Mouse (Mus musculus) MEL (cell line): ENCODE data around the gene Gm49394. TPM values are rescaled to one million over a fixed set of nuclear protein-coding genes. Genes with fewer than 3 reads are reported as not detected.

ENCODE experiments used
- DNase-seq: peaks from one replicate; pipeline ENCODE4 v3.0.0; 2011; ENCODE audit warnings: low read depth, low spot score
- H3K27ac ChIP-seq: 2 replicates; pipeline ENCODE4 v1.5.1; 2012; ENCODE audit warnings: low read depth, mild to moderate bottlenecking, control low read depth, low read length, moderate library complexity; ENCODE audit not compliant: control insufficient read depth
- H3K27me3 ChIP-seq, 2 experiments: fragments of 150-350 bp in 1 of 2; sonication (generic) in 1 of 2; 2 replicates each; pipeline ENCODE4 v1.6.1; 2012; ENCODE audit warnings: low read length in 2 of 2, mild to moderate bottlenecking in 2 of 2, improper control_type of control experiment in 1 of 2, moderate library complexity in 1 of 2; ENCODE audit not compliant: insufficient read depth in 2 of 2, control insufficient read depth in 1 of 2
- H3K36me3 ChIP-seq, 2 experiments: 2 replicates each; pipeline ENCODE4 v1.6.1; 2012 to 2014; ENCODE audit warnings: low read length in 2 of 2, improper control_type of control experiment in 1 of 2, inconsistent platforms in 1 of 2, mild to moderate bottlenecking in 1 of 2; ENCODE audit not compliant: insufficient read depth in 2 of 2, control insufficient read depth in 1 of 2
- H3K4me1 ChIP-seq, 2 experiments: fragments of 150-350 bp in 1 of 2; sonication (generic) in 1 of 2; 2 replicates each; pipeline ENCODE4 v1.6.1; 2012; ENCODE audit warnings: low read length in 2 of 2, improper control_type of control experiment in 1 of 2, mild to moderate bottlenecking in 1 of 2; ENCODE audit not compliant: insufficient read depth in 2 of 2, control insufficient read depth in 1 of 2
- H3K4me3 ChIP-seq, 2 experiments: fragments of 150-350 bp in 1 of 2; sonication (generic) in 1 of 2; 2 replicates each; pipeline ENCODE4 v1.5.1; 2012; ENCODE audit warnings: low read depth in 2 of 2, low read length in 2 of 2, mild to moderate bottlenecking in 2 of 2, moderate library complexity in 2 of 2, control low read depth in 1 of 2, improper control_type of control experiment in 1 of 2; ENCODE audit not compliant: control insufficient read depth in 1 of 2, insufficient read depth in 1 of 2
- H3K79me2 ChIP-seq: 2 replicates; pipeline ENCODE4 v1.6.1; 2012; ENCODE audit warnings: mild to moderate bottlenecking, low read length, moderate library complexity; ENCODE audit not compliant: control insufficient read depth, poor library complexity, insufficient read depth
- H3K9ac ChIP-seq: 2 replicates; pipeline ENCODE4 v1.6.1; 2012; ENCODE audit warnings: low read depth, mild to moderate bottlenecking, control low read depth, low read length, moderate library complexity; ENCODE audit not compliant: control insufficient read depth, poor library complexity, severe bottlenecking
- H3K9me3 ChIP-seq: fragments of 150-350 bp; sonication (generic); replicated peaks from 2 replicates; pipeline ENCODE4 v1.6.1; 2012; ENCODE audit warnings: mild to moderate bottlenecking, low read length, improper control_type of control experiment, moderate library complexity; ENCODE audit not compliant: insufficient read depth
- BHLHE40 ChIP-seq: IDR thresholded peaks from 2 replicates; pipeline ENCODE4 v1.6.1; 2012; ENCODE audit warnings: low read depth, mild to moderate bottlenecking, inconsistent platforms, low read length, improper control_type of control experiment, borderline replicate concordance
- E2F4 ChIP-seq: IDR thresholded peaks from 2 replicates; pipeline ENCODE4 v1.6.1; 2011; ENCODE audit warnings: low read depth, low read length, improper control_type of control experiment, borderline replicate concordance
- ETS1 ChIP-seq: IDR thresholded peaks from 2 replicates; pipeline ENCODE4 v1.6.1; 2012; ENCODE audit warnings: low read depth, mild to moderate bottlenecking, inconsistent platforms, low read length, improper control_type of control experiment, moderate library complexity
- GABPA ChIP-seq: IDR thresholded peaks from 2 replicates; pipeline ENCODE4 v1.6.1; 2012; ENCODE audit warnings: low read depth, mild to moderate bottlenecking, inconsistent platforms, low read length, improper control_type of control experiment, moderate library complexity
- GATA1 ChIP-seq: IDR thresholded peaks from 2 replicates; pipeline ENCODE4 v1.6.1; 2011; ENCODE audit warnings: low read depth, low read length, improper control_type of control experiment
- JUND ChIP-seq: IDR thresholded peaks from 2 replicates; pipeline ENCODE4 v1.6.1; 2011; ENCODE audit warnings: low read depth, mild to moderate bottlenecking, improper control_type of control experiment, low read length
- MAFK ChIP-seq: IDR thresholded peaks from 2 replicates; pipeline ENCODE4 v1.6.1; 2011; ENCODE audit warnings: low read depth, mild to moderate bottlenecking, low read length, improper control_type of control experiment, borderline replicate concordance
- MEF2A ChIP-seq: IDR thresholded peaks from 2 replicates; pipeline ENCODE4 v1.6.1; 2014; ENCODE audit warnings: low read depth, mild to moderate bottlenecking, inconsistent platforms, low read length, improper control_type of control experiment; ENCODE audit not compliant: poor library complexity, insufficient replicate concordance, severe bottlenecking; ENCODE audit errors: extremely low read depth
- MYC ChIP-seq: IDR thresholded peaks from 2 replicates; pipeline ENCODE4 v1.6.1; 2011; ENCODE audit warnings: low read depth, mild to moderate bottlenecking, low read length, improper control_type of control experiment, moderate library complexity
- NELFE ChIP-seq: IDR thresholded peaks from 2 replicates; pipeline ENCODE4 v1.6.1; 2011; ENCODE audit warnings: low read depth, low read length, improper control_type of control experiment
- POLR2A ChIP-seq, 2 experiments: IDR thresholded peaks; 2 replicates each; pipeline ENCODE4 v1.6.1; 2011 to 2012; ENCODE audit warnings: low read length in 2 of 2, mild to moderate bottlenecking in 2 of 2, control low read depth in 1 of 2, improper control_type of control experiment in 1 of 2, low read depth in 1 of 2, moderate library complexity in 1 of 2; ENCODE audit not compliant: control insufficient read depth in 1 of 2, insufficient read depth in 1 of 2, poor library complexity in 1 of 2
- POLR2AphosphoS2 ChIP-seq: IDR thresholded peaks from 2 replicates; pipeline ENCODE4 v1.6.1; 2011; ENCODE audit warnings: low read length, improper control_type of control experiment
- RAD21 ChIP-seq: IDR thresholded peaks from 2 replicates; pipeline ENCODE4 v1.6.1; 2011; ENCODE audit warnings: mild to moderate bottlenecking, low read depth, low read length, improper control_type of control experiment
- RCOR1 ChIP-seq: IDR thresholded peaks from 2 replicates; pipeline ENCODE4 v1.6.1; 2012; ENCODE audit warnings: low read depth, mild to moderate bottlenecking, inconsistent platforms, low read length, improper control_type of control experiment
- SIN3A ChIP-seq: IDR thresholded peaks from 2 replicates; pipeline ENCODE4 v1.6.1; 2012; ENCODE audit warnings: low read length, improper control_type of control experiment, inconsistent platforms
- SMC3 ChIP-seq: IDR thresholded peaks from 2 replicates; pipeline ENCODE4 v1.6.1; 2011; ENCODE audit warnings: low read depth, low read length, improper control_type of control experiment
- TAL1 ChIP-seq: IDR thresholded peaks from 2 replicates; pipeline ENCODE4 v1.6.1; 2012; ENCODE audit warnings: mild to moderate bottlenecking, inconsistent platforms, low read length, moderate library complexity, mixed read lengths
- TBP ChIP-seq: IDR thresholded peaks from 2 replicates; pipeline ENCODE4 v1.8.0; 2011; ENCODE audit warnings: low read depth, low read length, improper control_type of control experiment
- TCF12 ChIP-seq: IDR thresholded peaks from 2 replicates; pipeline ENCODE4 v1.6.1; 2014; ENCODE audit warnings: low read depth, mild to moderate bottlenecking, inconsistent platforms, low read length, improper control_type of control experiment, moderate library complexity
- ZC3H11A ChIP-seq: IDR thresholded peaks from 2 replicates; pipeline ENCODE4 v1.6.1; 2012; ENCODE audit warnings: low read depth, mild to moderate bottlenecking, inconsistent platforms, low read length, improper control_type of control experiment
- ZKSCAN1 ChIP-seq: IDR thresholded peaks from 2 replicates; pipeline ENCODE4 v1.6.1; 2012; ENCODE audit warnings: low read depth, mild to moderate bottlenecking, inconsistent platforms, low read length, improper control_type of control experiment, moderate library complexity
- ZMIZ1 ChIP-seq: IDR thresholded peaks from 2 replicates; pipeline ENCODE4 v1.6.1; 2012; ENCODE audit warnings: low read depth, mild to moderate bottlenecking, inconsistent platforms, low read length, improper control_type of control experiment, moderate library complexity
- polyA plus RNA-seq, 2 experiments: library from polyadenylated mRNA; stranded (reverse) in 1 of 2; unstranded in 1 of 2; fragments of >175 nt in 1 of 2; fragments of >200 nt in 1 of 2; gene quantifications; 2 replicates each; pipeline versions ENCODE4 v1.2.1 to v1.2.4; 2012; ENCODE audit warnings: low replicate concordance in 2 of 2, low read depth in 1 of 2; ENCODE audit not compliant: insufficient read length in 2 of 2, insufficient read depth in 1 of 2, missing spikeins in 1 of 2
- total RNA-seq: library from RNA; depleted of rRNA; stranded (reverse); fragments of 300-350 nt; gene quantifications from 2 replicates; pipeline ENCODE4 v1.2.3, GENCODE M21; 2012

The Gm49394 gene
- total and polyA plus RNA-seq, 3 experiments, result not detected

DNA sequence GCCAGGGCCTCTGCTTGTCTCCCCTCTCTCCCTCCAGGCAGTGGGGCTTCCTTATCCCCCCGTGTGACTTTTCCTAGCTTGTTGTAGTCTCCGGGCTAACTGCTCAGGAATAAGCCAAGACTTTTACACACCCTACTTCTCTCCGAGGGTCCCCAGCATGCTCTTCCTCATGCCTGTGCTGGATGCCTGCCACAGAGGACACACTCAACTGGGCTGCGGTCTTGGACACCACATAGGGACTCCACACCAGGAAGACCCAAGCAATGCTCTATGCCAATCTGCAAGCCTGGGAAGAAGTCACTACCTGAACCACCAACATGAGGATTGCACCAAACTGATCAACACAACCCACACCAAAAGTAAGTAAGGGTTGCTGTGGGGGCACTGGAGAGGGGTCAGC lies 3.6 kb downstream of the Gm49394 start:
- Histone ChIP-seq H3K36me3 (no peaks in the 10 kb centered on the region), H3K4me3 (no peak overlapping the region), H3K9ac (no peak overlapping the region), H3K27me3 (no peaks in the 10 kb centered on the region), H3K27ac (no peak overlapping the region), H3K4me1 (no peaks in the 10 kb centered on the region), H3K9me3 (no peaks in the 10 kb centered on the region), H3K79me2 (no peaks in the 10 kb centered on the region)
- TF ChIP-seq RCOR1, result no peak
- TF ChIP-seq SIN3A, result no peak
- TF ChIP-seq POLR2A (IDR thresholded peaks at IDR 0.05; ENCODE audit: control insufficient read depth in 1 of 2, insufficient read depth in 1 of 2, low read depth in 1 of 2, low read length in 2 of 2, poor library complexity in 1 of 2), result no peak
- TF ChIP-seq JUND, result no peak
- TF ChIP-seq RAD21, result no peak
- TF ChIP-seq SMC3, result no peak
- TF ChIP-seq ZMIZ1, result no peak
- TF ChIP-seq POLR2AphosphoS2, result no peak
- no peak for TF ChIP-seq TCF12
- TF ChIP-seq NELFE, result no peak
- TF ChIP-seq MEF2A, result no peak
- TF ChIP-seq GATA1, result no peak
- TF ChIP-seq TBP, result no peak
- TF ChIP-seq ZKSCAN1, result no peak
- no peak for TF ChIP-seq TAL1
- DNase-seq, result no peak

- TF ChIP-seq E2F4, result no peak
- no peak for TF ChIP-seq GABPA
- TF ChIP-seq MYC, result no peak
- TF ChIP-seq ETS1, result no peak
- TF ChIP-seq SIN3A, result no peak
- TF ChIP-seq BHLHE40, result no peak
- no peak for TF ChIP-seq MAFK
- TF ChIP-seq ZC3H11A, result no peak
- no peak for TF ChIP-seq TAL1
- DNase-seq, result no peak
- Histone ChIP-seq H3K27me3 (no peaks in the 10 kb centered on the region), H3K36me3 (no peaks in the 10 kb centered on the region), H3K27ac (no peak overlapping the region), H3K9me3 (no peaks in the 10 kb centered on the region), H3K4me3 (no peak overlapping the region), H3K4me1 (no peaks in the 10 kb centered on the region), H3K9ac (no peak overlapping the region), H3K79me2 (no peaks in the 10 kb centered on the region)
Observed at GRCm38 (mm10) chr7:142665364-142665763, 4.4 kb downstream of the Gm49394 start.
